Mouse (Mus musculus): ENCODE results near the gene Tcerg1l.

GRCm38 (mm10) chr7:138242229-138242628 is 155.3 kb downstream of the Tcerg1l start:
- TF ChIP-seq CTCF (IDR thresholded peaks at IDR 0.05; ENCODE audit: borderline replicate concordance, insufficient read depth, low read length): no peak
- no peak for TF ChIP-seq POLR2A (IDR thresholded peaks at IDR 0.05; ENCODE audit: low read depth, low read length)
